Mouse (Mus musculus) left cerebral cortex, postnatal 10 days (tissue): ENCODE data around the gene St6gal1. TPM values are rescaled to one million over a fixed set of nuclear protein-coding genes. Genes with fewer than 3 reads are reported as not detected.
A peak's percentile ranks its signal among the peaks of the same experiment; 100 is the strongest.

Source experiments
- DNase-seq, 2 experiments: peaks; one replicate each; pipeline ENCODE4 v3.0.0; 2021 to 2022; ENCODE audit warnings: low spot score in 2 of 2, mixed read lengths in 1 of 2; ENCODE audit errors: extremely low spot score in 1 of 2
- intact Hi-C: fragments of 180-260 bp; cut with DNase I; formaldehyde crosslinking; loops from one replicate; pipeline ENCODE4 v1.15.1; 2025
- total RNA-seq, 2 experiments: library from RNA; stranded (reverse); gene quantifications; 2 replicates each; pipeline ENCODE4 v1.2.3; 2021

St6gal1 gene
- total RNA-seq, 2 experiments from 2014 or later = 10.3 to 12.0 TPM

GRCm38 (mm10) chr16:23216366-23216765 is 8.2 kb upstream of the St6gal1 start:
- intact Hi-C loops = no loop called here

GRCm38 (mm10) chr16:23218313-23218712 is 6.2 kb upstream of the St6gal1 start:
- intact Hi-C loops = no loop called here
- DNase-seq = no peak

More at GRCm38 (mm10) chr16:23216366-23216765, 8.2 kb upstream of the St6gal1 start:
- no peak for DNase-seq

GRCm38 (mm10) chr16:23223166-23223870 is 1.2 kb upstream of the St6gal1 start:
- DNase-seq = no peak
- intact Hi-C loops = loop anchor here (5.0 kb wide), 1 partner anchor 179 kb away; no protein-coding TSS in a partner anchor

- intact Hi-C loops = loop anchor here (5.0 kb wide), 1 partner anchor 178 kb away; no protein-coding TSS in a partner anchor
- DNase-seq = no peak
Observed at GRCm38 (mm10) chr16:23223871-23224469, 570 bp upstream of the St6gal1 start.

- intact Hi-C loops = loop anchor here (5.0 kb wide), 2 partner anchors 47 to 73 kb away; no protein-coding TSS in a partner anchor
- DNase-seq = peak in 1 of 2 experiments; percentile 76
Observed at GRCm38 (mm10) chr16:23225069-23225721, 655 bp downstream of the St6gal1 start.

GRCm38 (mm10) chr16:23225821-23226600 is 1.5 kb downstream of the St6gal1 start:
- intact Hi-C loops = loop anchor here (5.0 kb wide), 2 partner anchors 46 to 74 kb away; no protein-coding TSS in a partner anchor
- peak; percentile 40 to 62 for DNase-seq

GRCm38 (mm10) chr16:23226601-23227351 is 2.2 kb downstream of the St6gal1 start:
- DNase-seq = peak in 1 of 2 experiments; percentile 50
- intact Hi-C loops = loop anchor here (5.0 kb wide), 2 partner anchors 46 to 74 kb away; no protein-coding TSS in a partner anchor

- DNase-seq = no peak
- intact Hi-C loops = loop anchor here (5.0 kb wide), 2 partner anchors 44 to 76 kb away; no protein-coding TSS in a partner anchor
Observed at GRCm38 (mm10) chr16:23227851-23228250, 3.3 kb downstream of the St6gal1 start.

GRCm38 (mm10) chr16:23228486-23228885 is 3.9 kb downstream of the St6gal1 start:
- intact Hi-C loops = loop anchor here (5.0 kb wide), 2 partner anchors 44 to 76 kb away; no protein-coding TSS in a partner anchor
- DNase-seq = no peak

GRCm38 (mm10) chr16:23229945-23230344 is 5.4 kb downstream of the St6gal1 start:
- DNase-seq = no peak
- intact Hi-C loops = loop anchor here (5.0 kb wide), 2 partner anchors 42 to 78 kb away; no protein-coding TSS in a partner anchor

GRCm38 (mm10) chr16:23231168-23231567 is 6.6 kb downstream of the St6gal1 start:
- no peak for DNase-seq
- intact Hi-C loops = no loop called here

GRCm38 (mm10) chr16:23232691-23233090 is 8.2 kb downstream of the St6gal1 start:
- DNase-seq = no peak
- intact Hi-C loops = no loop called here

- DNase-seq = no peak
- intact Hi-C loops = no loop called here
Observed at GRCm38 (mm10) chr16:23233496-23233895, 9.0 kb downstream of the St6gal1 start.

GRCm38 (mm10) chr16:23234557-23234956 is 10.0 kb downstream of the St6gal1 start:
- no peak for DNase-seq
- intact Hi-C loops = no loop called here

GRCm38 (mm10) chr16:23235173-23235694 is 10.7 kb downstream of the St6gal1 start:
- intact Hi-C loops = no loop called here
- no peak for DNase-seq

GRCm38 (mm10) chr16:23239583-23239982 is 15.0 kb downstream of the St6gal1 start:
- intact Hi-C loops = no loop called here
- peak in 1 of 2 experiments; percentile 35 for DNase-seq

GRCm38 (mm10) chr16:23240049-23240949 is 15.8 kb downstream of the St6gal1 start:
- peak; percentile 87 to 91 for DNase-seq
- intact Hi-C loops = no loop called here
